Mouse (Mus musculus): ENCODE results near the gene Cryba4. TPM values are rescaled to one million over a fixed set of nuclear protein-coding genes. Genes with fewer than 3 reads are reported as not detected.

The Cryba4 gene
- polyA plus RNA-seq, 1 experiment from 2014 or later = 2.0 TPM

- Histone ChIP-seq H3K9ac (replicated peaks) (no peak overlapping the region), H3K36me3 (no peaks in the 10 kb centered on the region), H3K9me3 (no peaks in the 10 kb centered on the region), H3K4me1 (peaks cover 41% of the 10 kb centered on the region), H3K27me3 (no peaks in the 10 kb centered on the region), H3K4me2 (replicated peaks) (no peak overlapping the region), H3K4me3 (no peak overlapping the region), H3K27ac (replicated peaks) (no peak overlapping the region; the same call in 1 of the 2 replicates)
- no peak for ATAC-seq (ENCODE audit: low FRiP score, low read depth)
- WGBS = 75% methylated on average over 2 of the region's 2 CpGs
Measured at GRCm38 (mm10) chr5:112241849-112242248, 10.5 kb downstream of the Cryba4 start.

- H3K4me2 ChIP-seq (replicated peaks) = no peak overlapping the region
- H3K36me3 ChIP-seq = no peaks in the 10 kb centered on the region
- H3K4me3 ChIP-seq = no peak overlapping the region
- no peaks in the 10 kb centered on the region for H3K27me3 ChIP-seq
- no peaks in the 10 kb centered on the region for H3K9me3 ChIP-seq
- no peak overlapping the region for H3K9ac ChIP-seq (replicated peaks)
- ATAC-seq (ENCODE audit: low FRiP score, low read depth) = peak; percentile 5; the same call in 1 of the 2 replicates
- H3K27ac ChIP-seq (replicated peaks) = peak overlapping the region; percentile 98; the same call in 1 of the 2 replicates
- 4% methylated on average over 10 of the region's 10 CpGs for WGBS
- peaks cover 52% of the 10 kb centered on the region for H3K4me1 ChIP-seq
Measured at GRCm38 (mm10) chr5:112240761-112241160, 11.6 kb downstream of the Cryba4 start.

GRCm38 (mm10) chr5:112238781-112239482 is 13.4 kb downstream of the Cryba4 start:
- peak; percentile 51 for ATAC-seq (ENCODE audit: low FRiP score, low read depth)
- Histone ChIP-seq H3K4me3 (no peak overlapping the region), H3K27me3 (no peaks in the 10 kb centered on the region), H3K9me3 (no peaks in the 10 kb centered on the region), H3K4me1 (peaks cover 53% of the 10 kb centered on the region), H3K36me3 (no peaks in the 10 kb centered on the region), H3K9ac (replicated peaks) (0 out of 2 replicates have a peak overlapping the region, but pooled peaks have one; percentile 28), H3K27ac (replicated peaks) (peak overlapping the region; percentile 98), H3K4me2 (replicated peaks) (0 out of 2 replicates have a peak overlapping the region, but pooled peaks have one; percentile 1)
- WGBS = 51% methylated on average over 3 of the region's 3 CpGs

- Histone ChIP-seq H3K9me3 (no peaks in the 10 kb centered on the region), H3K9ac (replicated peaks) (peak overlapping the region; percentile 65), H3K27me3 (no peaks in the 10 kb centered on the region), H3K4me2 (replicated peaks) (peak overlapping the region; percentile 45), H3K36me3 (no peaks in the 10 kb centered on the region), H3K4me1 (peaks cover 53% of the 10 kb centered on the region), H3K27ac (replicated peaks) (peak overlapping the region; percentile 98), H3K4me3 (peak overlapping the region; percentile 25)
- peak; percentile 35; the same call in 1 of the 2 replicates for ATAC-seq (ENCODE audit: low FRiP score, low read depth)
- WGBS = 37% methylated on average over 9 of the region's 9 CpGs
Measured at GRCm38 (mm10) chr5:112237866-112238570, 14.3 kb downstream of the Cryba4 start.

- peak; percentile 87 for ATAC-seq (ENCODE audit: low FRiP score, low read depth)
- Histone ChIP-seq H3K36me3 (no peaks in the 10 kb centered on the region), H3K9me3 (no peaks in the 10 kb centered on the region), H3K4me2 (replicated peaks) (peak overlapping the region; percentile 45), H3K27ac (replicated peaks) (peak overlapping the region; percentile 98), H3K9ac (replicated peaks) (peak overlapping the region; percentile 65), H3K27me3 (no peaks in the 10 kb centered on the region), H3K4me3 (peak overlapping the region; percentile 25), H3K4me1 (peaks cover 53% of the 10 kb centered on the region)
- WGBS = 2% methylated on average over 16 of the region's 16 CpGs
Measured at GRCm38 (mm10) chr5:112237439-112237838, 14.9 kb downstream of the Cryba4 start.

- Histone ChIP-seq H3K9ac (replicated peaks) (peak overlapping the region; percentile 65), H3K27ac (replicated peaks) (peak overlapping the region; percentile 98), H3K27me3 (no peaks in the 10 kb centered on the region), H3K36me3 (no peaks in the 10 kb centered on the region), H3K4me2 (replicated peaks) (peak overlapping the region; percentile 45), H3K4me3 (peak overlapping the region; percentile 25), H3K9me3 (no peaks in the 10 kb centered on the region), H3K4me1 (peaks cover 50% of the 10 kb centered on the region)
- ATAC-seq (ENCODE audit: low FRiP score, low read depth) = no peak
- 51% methylated on average over 2 of the region's 2 CpGs for WGBS
Measured at GRCm38 (mm10) chr5:112236631-112237030, 15.7 kb downstream of the Cryba4 start.

GRCm38 (mm10) chr5:112235806-112236205 is 16.5 kb downstream of the Cryba4 start:
- WGBS = 63% methylated on average over 5 of the region's 5 CpGs
- peak overlapping the region; percentile 98 for H3K27ac ChIP-seq (replicated peaks)
- peaks cover 50% of the 10 kb centered on the region for H3K4me1 ChIP-seq

GRCm38 (mm10) chr5:112228240-112229076 is 23.9 kb downstream of the Cryba4 start:
- Histone ChIP-seq H3K27ac (replicated peaks) (peak overlapping the region; percentile 99), H3K4me1 (peaks cover 48% of the 10 kb centered on the region), H3K9ac (replicated peaks) (peak overlapping the region; percentile 97), H3K36me3 (peaks cover 15% of the 10 kb centered on the region), H3K9me3 (no peaks in the 10 kb centered on the region), H3K4me3 (peak overlapping the region; percentile 82), H3K4me2 (replicated peaks) (peak overlapping the region; percentile 89), H3K27me3 (peaks cover 6% of the 10 kb centered on the region; the same call in 1 of the 2 replicates)
- ATAC-seq (ENCODE audit: low FRiP score, low read depth) = peak; percentile 86
- WGBS = under 1% methylated on average over 56 of the region's 57 CpGs

More at GRCm38 (mm10) chr5:112235806-112236205, 16.5 kb downstream of the Cryba4 start:
- no peak for ATAC-seq (ENCODE audit: low FRiP score, low read depth)
- Histone ChIP-seq H3K4me2 (replicated peaks) (no peak overlapping the region), H3K9me3 (no peaks in the 10 kb centered on the region), H3K4me3 (no peak overlapping the region), H3K36me3 (no peaks in the 10 kb centered on the region), H3K27me3 (no peaks in the 10 kb centered on the region), H3K9ac (replicated peaks) (no peak overlapping the region)

- peaks cover 54% of the 10 kb centered on the region for H3K4me1 ChIP-seq
- H3K27ac ChIP-seq (replicated peaks) = peak overlapping the region; percentile 99
- no peaks in the 10 kb centered on the region for H3K9me3 ChIP-seq
- under 1% methylated on average over 13 of the region's 13 CpGs for WGBS
- peak overlapping the region; percentile 82 for H3K4me3 ChIP-seq
- peak overlapping the region; percentile 97 for H3K9ac ChIP-seq (replicated peaks)
- H3K27me3 ChIP-seq = peaks cover 6% of the 10 kb centered on the region; the same call in 1 of the 2 replicates
- peak overlapping the region; percentile 89 for H3K4me2 ChIP-seq (replicated peaks)
- H3K36me3 ChIP-seq = peaks cover 21% of the 10 kb centered on the region
- ATAC-seq (ENCODE audit: low FRiP score, low read depth) = no peak
Measured at GRCm38 (mm10) chr5:112227898-112228239, 24.4 kb downstream of the Cryba4 start.

- peak overlapping the region; percentile 89 for H3K4me2 ChIP-seq (replicated peaks)
- peak overlapping the region; percentile 99 for H3K27ac ChIP-seq (replicated peaks)
- no peak for ATAC-seq (ENCODE audit: low FRiP score, low read depth)
- H3K4me1 ChIP-seq = peaks cover 59% of the 10 kb centered on the region
- H3K9me3 ChIP-seq = no peaks in the 10 kb centered on the region
- H3K4me3 ChIP-seq = peak overlapping the region; percentile 82
- H3K27me3 ChIP-seq = peaks cover 6% of the 10 kb centered on the region; the same call in 1 of the 2 replicates
- WGBS = 2% methylated on average over 30 of the region's 30 CpGs
- H3K36me3 ChIP-seq = peaks cover 27% of the 10 kb centered on the region
- peak overlapping the region; percentile 97 for H3K9ac ChIP-seq (replicated peaks)
Measured at GRCm38 (mm10) chr5:112227354-112227753, 25.0 kb downstream of the Cryba4 start.

- ATAC-seq (ENCODE audit: low FRiP score, low read depth) = peak; percentile 27; the same call in 1 of the 2 replicates
- peaks cover 73% of the 10 kb centered on the region for H3K4me1 ChIP-seq
- H3K27me3 ChIP-seq = peaks cover 6% of the 10 kb centered on the region; the same call in 1 of the 2 replicates
- 13% methylated on average over 6 of the region's 6 CpGs for WGBS
- peak overlapping the region; percentile 97 for H3K9ac ChIP-seq (replicated peaks)
- H3K27ac ChIP-seq (replicated peaks) = peak overlapping the region; percentile 99
- H3K4me2 ChIP-seq (replicated peaks) = peak overlapping the region; percentile 89
- peak overlapping the region; percentile 82 for H3K4me3 ChIP-seq
- peaks cover 42% of the 10 kb centered on the region for H3K36me3 ChIP-seq
- no peaks in the 10 kb centered on the region for H3K9me3 ChIP-seq
Measured at GRCm38 (mm10) chr5:112225591-112225990, 26.7 kb downstream of the Cryba4 start.

Measured in midbrain, embryonic 12.5 days (tissue).